Mouse (Mus musculus): Measurements from ENCODE around the gene Rab13. TPM values are rescaled to one million over a fixed set of nuclear protein-coding genes. Genes with fewer than 3 reads are reported as not detected.

Gene Rab13
- 10 to 100 TPM; 14.8 to 19.0 TPM for total RNA-seq (2021)

- peak; percentile 88 for DNase-seq
Observed at GRCm38 (mm10) chr3:90213377-90213866, at the start of gene Rab13, which contains the start of gene Rps27. Gene Rab13, plus strand, starts transcription at chr3:90213695. Gene Rps27, minus strand, starts transcription at chr3:90213651.

GRCm38 (mm10) chr3:90179566-90179965 lies 33.9 kb upstream of the Rab13 start:
- no peak for DNase-seq

- DNase-seq, result peak; percentile 19
Observed at GRCm38 (mm10) chr3:90183581-90183980, 29.9 kb upstream of the Rab13 start.

GRCm38 (mm10) chr3:90190859-90191510 lies 22.5 kb upstream of the Rab13 start:
- DNase-seq, result no peak

GRCm38 (mm10) chr3:90194759-90195158 lies 18.7 kb upstream of the Rab13 start:
- no peak for DNase-seq

GRCm38 (mm10) chr3:90195644-90196043 lies 17.9 kb upstream of the Rab13 start:
- no peak for DNase-seq

- no peak for DNase-seq
Observed at GRCm38 (mm10) chr3:90197548-90197947, 15.9 kb upstream of the Rab13 start.

GRCm38 (mm10) chr3:90202884-90203283 lies 10.6 kb upstream of the Rab13 start:
- DNase-seq, result no peak

- peak; percentile 30 for DNase-seq
Observed at GRCm38 (mm10) chr3:90203619-90204018, 9.9 kb upstream of the Rab13 start.

- DNase-seq, result no peak
Observed at GRCm38 (mm10) chr3:90204582-90204981, 8.9 kb upstream of the Rab13 start.

GRCm38 (mm10) chr3:90208662-90209061 lies 4.8 kb upstream of the Rab13 start:
- DNase-seq, result no peak

- no peak for DNase-seq
Observed at GRCm38 (mm10) chr3:90209908-90210566, 3.5 kb upstream of the Rab13 start.

GRCm38 (mm10) chr3:90211475-90212398 lies 1.8 kb upstream of the Rab13 start:
- DNase-seq, result no peak

- no peak for DNase-seq
Observed at GRCm38 (mm10) chr3:90212723-90213122, 772 bp upstream of the Rab13 start.

- peak; percentile 20 for DNase-seq
Observed at GRCm38 (mm10) chr3:90213956-90214684, 625 bp downstream of the Rab13 start.

GRCm38 (mm10) chr3:90215825-90216380 lies 2.4 kb downstream of the Rab13 start:
- no peak for DNase-seq

GRCm38 (mm10) chr3:90220088-90220487 lies 6.6 kb downstream of the Rab13 start:
- peak; percentile 61 for DNase-seq

- peak; percentile 87 for DNase-seq
Observed at GRCm38 (mm10) chr3:90220531-90220951, 7.0 kb downstream of the Rab13 start.

- no peak for DNase-seq
Observed at GRCm38 (mm10) chr3:90221123-90221522, 7.6 kb downstream of the Rab13 start.

- no peak for DNase-seq
Observed at GRCm38 (mm10) chr3:90222455-90222854, 9.0 kb downstream of the Rab13 start.

- no peak for DNase-seq
Observed at GRCm38 (mm10) chr3:90222941-90223340, 9.4 kb downstream of the Rab13 start.

GRCm38 (mm10) chr3:90224331-90224730 lies 10.8 kb downstream of the Rab13 start:
- no peak for DNase-seq

All from heart, postnatal 4 days (tissue).